Mouse (Mus musculus): ENCODE data around the gene Wnk2.

Gene Wnk2

DNA sequence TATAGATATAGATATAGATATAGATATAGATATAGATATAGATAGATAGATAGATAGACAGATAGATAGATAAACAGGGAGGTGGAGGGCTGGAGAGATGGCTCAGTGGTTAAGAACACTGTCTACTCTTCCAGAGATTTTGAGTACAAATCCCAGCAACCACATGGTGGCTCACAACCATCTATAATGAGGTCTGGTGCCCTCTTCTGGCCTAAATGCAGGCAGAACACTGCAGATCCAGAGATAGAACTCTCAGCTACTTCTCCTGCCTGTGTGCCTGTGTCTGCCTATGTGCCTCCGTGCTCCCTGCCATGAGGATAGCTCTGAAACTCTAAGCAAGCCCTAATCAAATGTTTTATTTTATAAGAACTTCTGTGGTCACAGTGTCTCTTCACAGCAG, 100.4 kb downstream of the Wnk2 start:
- peak; percentile 27 for DNase-seq (ENCODE audit: low read depth, low spot score)

GRCm38 (mm10) chr13:49044145-49044561, 103.7 kb downstream of the Wnk2 start:
- no peak for DNase-seq (ENCODE audit: low read depth, low spot score)

DNA sequence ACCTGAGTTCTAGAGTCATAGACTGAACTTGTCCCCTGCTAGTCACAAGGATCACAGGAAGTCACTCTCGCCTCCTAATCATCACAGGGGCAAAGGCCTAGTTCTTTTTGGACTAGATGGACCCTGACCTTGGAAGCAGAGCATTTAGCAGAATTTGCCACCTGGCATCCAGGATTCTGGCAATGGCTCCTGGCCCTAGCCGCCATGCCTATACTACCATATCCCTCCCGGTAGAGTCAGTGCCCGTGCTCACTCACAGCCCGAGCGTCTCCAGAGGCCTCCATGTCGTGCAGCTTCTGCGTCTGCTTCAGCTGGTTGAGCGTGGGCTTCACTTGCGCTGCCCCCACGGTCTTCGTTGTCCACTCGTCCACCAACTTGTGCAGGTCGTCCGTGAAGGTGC, 105.4 kb downstream of the Wnk2 start:
- no peak for DNase-seq (ENCODE audit: low read depth, low spot score)

GRCm38 (mm10) chr13:49036928-49037574, 110.8 kb downstream of the Wnk2 start:
- no peak for DNase-seq (ENCODE audit: low read depth, low spot score)

DNA sequence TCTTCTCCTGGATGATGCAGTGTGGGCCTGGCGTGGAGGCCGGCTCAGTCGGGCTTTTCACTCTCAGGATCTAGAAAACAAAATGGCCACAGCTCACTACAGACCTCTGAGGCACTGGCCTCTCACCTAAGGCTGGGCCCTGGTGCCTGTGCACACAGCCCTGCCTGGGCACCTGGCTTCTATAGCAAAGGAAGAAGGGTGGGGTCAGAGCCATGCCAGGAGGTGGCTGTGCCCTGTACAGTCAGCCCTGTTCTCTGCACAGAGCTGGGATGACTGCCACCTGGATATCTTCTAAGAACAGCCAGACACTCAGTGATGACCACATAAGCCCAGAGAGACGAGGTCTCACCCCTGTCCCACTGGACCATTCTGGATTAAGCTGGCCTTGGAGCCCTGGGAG, 111.4 kb downstream of the Wnk2 start:
- DNase-seq (ENCODE audit: low read depth, low spot score) = no peak

DNA sequence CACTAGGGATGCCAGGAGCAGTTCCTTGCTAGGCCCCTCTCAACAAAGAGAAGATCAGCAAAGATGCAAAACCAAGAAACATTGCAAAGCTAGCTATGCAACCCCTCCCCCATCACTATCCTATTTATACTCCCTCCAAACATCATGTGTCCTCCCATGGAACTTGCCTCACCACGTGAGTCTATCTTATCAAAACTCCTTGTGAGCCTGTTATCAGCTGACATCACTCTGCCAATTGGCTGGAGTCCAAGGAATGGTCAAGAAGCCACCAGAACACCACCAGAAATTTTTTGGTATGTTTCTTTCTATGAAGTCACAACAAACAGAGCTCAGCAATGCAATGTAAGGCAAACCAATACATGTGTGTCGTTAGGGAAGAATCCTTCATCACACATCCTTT, 116.8 kb downstream of the Wnk2 start:
- no peak for DNase-seq (ENCODE audit: low read depth, low spot score)

DNA sequence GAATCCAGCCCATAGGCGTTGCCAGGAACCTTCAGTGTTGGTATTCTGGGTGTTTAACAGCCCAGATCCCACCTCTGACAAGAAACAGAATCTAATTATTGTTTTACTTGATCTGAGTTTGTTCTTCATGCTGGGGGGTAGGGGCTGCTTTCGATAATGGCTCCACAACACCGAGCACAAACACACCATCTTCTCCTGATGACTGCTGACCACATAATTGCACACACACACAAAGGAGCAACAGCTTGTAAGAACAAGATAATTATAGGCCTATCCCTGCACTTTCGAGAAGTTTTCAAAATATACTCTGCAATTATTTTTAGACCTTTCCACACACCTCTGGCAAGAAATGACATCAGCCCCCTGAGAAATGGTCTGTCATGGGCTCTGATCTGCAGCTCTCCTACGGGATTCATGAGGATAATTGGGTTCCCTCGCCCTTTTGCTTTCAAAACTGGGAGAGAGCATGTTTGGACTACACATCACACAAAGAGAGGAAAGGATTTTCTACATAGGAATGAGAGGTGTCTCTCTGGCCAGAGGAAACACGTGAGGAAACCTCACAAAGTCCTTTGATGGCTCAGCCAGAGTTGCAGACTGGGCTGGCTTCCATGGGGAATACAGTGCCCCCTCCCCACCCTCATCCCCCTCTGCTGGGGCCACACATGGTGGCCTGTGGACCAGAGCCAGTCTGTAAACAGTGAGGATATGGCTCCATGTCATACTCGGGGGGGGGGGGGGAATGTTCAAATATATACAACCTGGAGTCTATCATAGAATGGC, 118.9 kb downstream of the Wnk2 start:
- DNase-seq (ENCODE audit: low read depth, low spot score) = no peak

DNA sequence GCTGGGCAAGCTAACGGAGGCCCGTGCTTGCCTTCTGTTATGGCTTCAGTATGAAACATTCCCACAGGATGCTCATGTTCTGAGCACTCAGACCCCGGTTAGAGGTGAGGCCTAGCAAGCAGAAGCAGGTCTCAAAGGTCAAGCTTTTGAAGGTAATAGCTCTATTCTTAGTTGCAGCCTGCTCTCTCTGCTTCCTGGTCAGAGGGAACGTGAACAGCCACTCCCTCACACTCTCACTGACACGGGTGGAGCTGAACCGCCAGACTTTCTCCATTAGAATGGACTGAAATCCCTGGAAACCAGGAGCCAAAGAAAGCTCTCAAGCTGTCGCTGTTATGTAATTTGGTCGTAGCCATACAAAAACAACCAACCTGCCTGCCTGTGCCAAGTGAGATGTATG, 120.8 kb downstream of the Wnk2 start:
- DNase-seq (ENCODE audit: low read depth, low spot score) = no peak

- DNase-seq (ENCODE audit: low read depth, low spot score) = no peak
Observed at GRCm38 (mm10) chr13:49025521-49025920, 122.3 kb downstream of the Wnk2 start.

- peak; percentile 18 for DNase-seq (ENCODE audit: low read depth, low spot score)
Observed at GRCm38 (mm10) chr13:49024763-49025162, 123.1 kb downstream of the Wnk2 start.

GRCm38 (mm10) chr13:49021693-49022092, 126.1 kb downstream of the Wnk2 start:
- peak; percentile 78 for DNase-seq (ENCODE audit: low read depth, low spot score)

DNA sequence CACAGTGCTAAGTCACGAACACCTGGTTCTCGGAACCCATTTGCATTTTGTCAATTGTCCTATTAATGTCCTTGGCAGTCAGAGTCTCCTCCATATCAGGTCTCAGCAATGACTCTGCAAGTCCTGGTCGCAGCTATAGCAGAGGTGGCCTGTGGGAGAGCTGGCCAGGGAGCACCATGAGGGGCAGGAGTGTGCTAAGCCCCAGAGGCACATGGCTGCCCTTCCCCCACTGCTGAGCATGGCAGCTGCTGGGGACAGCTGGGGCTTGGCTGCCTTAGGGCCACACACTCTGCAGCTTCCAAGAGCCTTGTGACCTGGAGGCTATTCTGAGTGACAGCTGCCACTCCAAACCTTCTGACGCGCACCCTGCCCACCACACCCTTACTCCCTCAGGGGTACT, 127.7 kb downstream of the Wnk2 start:
- peak; percentile 52 for DNase-seq (ENCODE audit: low read depth, low spot score)

DNA sequence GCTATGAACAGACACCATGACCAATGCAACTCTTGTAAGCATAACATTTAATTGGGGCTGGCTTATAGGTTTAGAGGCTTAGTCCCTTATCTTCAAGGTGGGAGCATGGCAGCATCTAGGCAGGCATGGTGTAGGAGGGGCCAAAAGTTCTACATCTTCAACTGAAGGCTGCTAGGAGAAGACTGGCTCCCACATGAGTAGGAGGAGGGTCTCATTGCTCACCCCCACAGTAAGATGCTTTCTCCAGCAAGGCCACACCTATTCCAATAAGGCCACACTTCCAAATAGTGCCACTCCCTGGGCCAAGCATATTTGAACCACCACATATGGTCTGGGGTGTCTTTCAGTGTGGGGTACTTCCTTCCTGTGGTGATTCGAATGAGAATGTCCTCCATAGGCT, 130.4 kb downstream of the Wnk2 start:
- no peak for DNase-seq (ENCODE audit: low read depth, low spot score)

DNA sequence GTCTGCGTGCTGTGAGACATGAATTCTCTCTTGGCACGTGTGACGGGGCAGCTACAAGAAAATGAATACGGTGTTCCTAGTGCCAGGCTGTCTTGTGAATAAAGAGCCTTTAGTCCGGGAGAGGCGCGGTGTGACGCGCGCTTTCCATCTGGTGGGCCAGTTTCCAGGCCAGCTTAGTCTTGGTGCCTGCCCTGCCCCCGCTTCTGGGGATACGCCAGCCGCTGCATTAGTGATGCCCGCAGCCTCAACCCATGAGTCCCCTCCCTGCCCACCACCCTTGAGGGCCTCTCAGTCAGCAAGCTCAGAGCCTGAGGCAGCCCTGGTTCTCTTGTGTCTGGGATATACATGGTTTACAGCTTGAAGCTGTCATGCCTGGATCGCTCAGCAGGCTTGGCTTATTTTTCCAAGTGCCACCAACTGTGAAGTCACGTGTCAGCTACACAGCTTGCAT, 131.5 kb downstream of the Wnk2 start:
- no peak for DNase-seq (ENCODE audit: low read depth, low spot score)

GRCm38 (mm10) chr13:49015366-49016306, 132.2 kb downstream of the Wnk2 start:
- peak; percentile 89 for DNase-seq (ENCODE audit: low read depth, low spot score)

- peak; percentile 35 for DNase-seq (ENCODE audit: low read depth, low spot score)
Observed at GRCm38 (mm10) chr13:49013206-49013794, 134.5 kb downstream of the Wnk2 start.

GRCm38 (mm10) chr13:49001691-49002090, 146.1 kb downstream of the Wnk2 start:
- no peak for DNase-seq (ENCODE audit: low read depth, low spot score)

DNA sequence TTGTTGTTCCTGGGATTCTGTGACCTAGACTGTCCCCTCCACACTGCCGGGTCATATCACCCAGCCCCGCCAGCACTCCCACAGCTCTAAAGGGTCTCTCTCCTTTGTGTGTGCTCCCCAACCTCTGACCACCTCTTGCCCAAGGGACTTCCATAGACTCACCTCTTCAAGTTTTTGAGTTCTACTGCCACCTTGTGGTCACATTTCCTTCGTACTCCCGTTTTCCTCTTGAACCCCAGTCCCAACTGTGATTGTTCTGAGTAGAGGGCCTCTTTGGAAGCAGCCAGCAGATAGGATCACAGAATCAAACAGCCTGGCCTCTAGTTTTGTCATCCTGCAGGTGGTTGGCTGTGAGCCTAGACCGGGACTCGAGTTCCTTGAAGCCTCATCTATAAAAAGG, 149.2 kb downstream of the Wnk2 start:
- DNase-seq (ENCODE audit: low read depth, low spot score) = peak; percentile 73

GRCm38 (mm10) chr13:48996731-48997130, 151.1 kb downstream of the Wnk2 start:
- no peak for DNase-seq (ENCODE audit: low read depth, low spot score)

DNA sequence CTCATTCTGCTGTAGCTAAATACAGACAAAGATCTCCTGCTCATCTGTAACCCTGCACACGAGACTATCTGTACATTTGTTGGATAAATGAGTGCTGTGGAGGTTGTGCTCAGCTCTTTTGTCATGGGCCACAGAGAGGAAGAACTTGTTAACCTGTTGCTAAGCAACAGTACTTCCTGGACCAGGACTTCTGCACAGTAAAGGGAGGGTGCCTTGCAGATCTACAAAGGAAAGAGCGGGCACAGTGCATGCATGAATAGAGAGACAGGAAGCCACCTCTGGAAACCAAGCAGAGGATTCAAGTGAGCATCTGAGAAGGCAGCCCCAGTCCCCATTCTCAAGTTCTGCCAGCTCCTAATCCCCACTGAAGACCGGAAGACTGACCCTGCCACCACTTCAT, 152.9 kb downstream of the Wnk2 start:
- DNase-seq (ENCODE audit: low read depth, low spot score) = no peak

DNA sequence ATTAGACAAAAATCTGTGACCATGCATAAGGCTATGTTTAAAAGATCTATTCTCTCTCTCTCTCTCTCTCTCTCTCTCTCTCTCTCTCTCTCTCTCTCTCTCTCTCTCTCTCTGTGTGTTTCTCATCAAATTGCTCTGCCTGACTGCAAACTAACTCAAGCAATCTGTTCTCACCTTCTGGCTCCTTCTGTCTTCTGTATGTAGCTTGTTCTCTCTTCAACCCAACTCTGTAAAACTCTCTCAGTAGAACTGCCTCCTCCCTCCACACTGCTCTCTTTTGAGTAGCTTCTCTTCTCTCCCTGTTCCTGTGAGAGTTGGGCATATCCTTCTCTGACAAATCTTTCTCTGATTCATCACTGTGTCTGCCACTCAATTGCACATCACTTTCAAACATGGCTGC, 154.9 kb downstream of the Wnk2 start:
- no peak for DNase-seq (ENCODE audit: low read depth, low spot score)

DNA sequence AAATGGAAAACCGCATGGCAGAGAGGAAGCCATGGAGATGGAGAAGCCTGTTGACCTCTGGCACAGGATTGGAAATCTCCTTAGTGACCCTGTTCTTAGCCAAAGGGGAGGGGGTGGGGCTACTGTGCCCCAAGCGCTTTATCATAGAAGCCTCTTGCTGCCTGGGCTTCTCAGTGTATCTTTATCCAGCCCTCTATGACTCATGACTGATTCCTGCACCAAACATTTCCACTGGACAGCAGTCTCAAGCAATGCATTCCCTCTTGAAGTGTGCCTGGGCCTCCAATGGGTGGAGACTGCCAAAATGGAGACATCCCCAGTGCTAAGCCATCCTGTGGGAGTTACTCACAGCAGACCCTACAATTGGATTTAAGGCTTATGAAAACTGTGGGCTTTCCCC, 157.7 kb downstream of the Wnk2 start:
- no peak for DNase-seq (ENCODE audit: low read depth, low spot score)
